Comparison of ENCODE assay signal across 10 mouse cellular contexts in genomic region chr17:13764911-13765310, GRCm38 (mm10). TPM values are rescaled to one million over a fixed set of nuclear protein-coding genes. Genes with fewer than 3 reads are reported as not detected.
DNase-seq lines count a peak whose midpoint lies in the region; TF ChIP-seq lines count a peak whose summit lies in the region.
"Not testable (repeated sequence)": the region's sequence is repeated elsewhere in the genome, so short reads cannot be mapped to it uniquely, and the experiment has no call there.
"Had no signal": no experiment of that assay in that cellular context is flagged by ENCODE, and none has a peak within 500 bp of the region (broad histone marks: within the 10 kb centered on the region; RNA-seq: fewer than 3 reads in every experiment).

No protein-coding gene starts in this region.

- not testable (repeated sequence) for H3K36me3 ChIP-seq in kidney, adult 2 months (ENCODE audit: control insufficient read depth, insufficient read depth, low read length)

- H3K4me3 ChIP-seq in kidney, adult 2 months (ENCODE audit: insufficient read depth, low read depth, low read length) = not testable (repeated sequence)

- H3K27ac ChIP-seq in kidney, adult 2 months (ENCODE audit: insufficient read depth, low read depth, low read length) = not testable (repeated sequence)

- intact Hi-C loops in left cerebral cortex, postnatal 4 days (cut with DNase I) = loop anchor here (2.0 kb wide), 1 partner anchor 284 kb away; no protein-coding TSS in a partner anchor

- not testable (repeated sequence) for TF ChIP-seq CTCF in brain, embryonic 14.5 days (IDR thresholded peaks at IDR 0.05; ENCODE audit: borderline replicate concordance, extremely low read depth, insufficient read depth, insufficient read length); kidney, adult 2 months (conservative IDR thresholded peaks at IDR 0.05; ENCODE audit: insufficient read depth, insufficient read length, low read depth, low read length)

- DNase-seq in brain, embryonic 14.5 days (ENCODE audit: low read depth) = peak; percentile 70
- DNase-seq in cerebellum, postnatal 14 days = peak; percentile 35 to 44
- DNase-seq in gastrocnemius, adult 18-20 months (ENCODE audit: low spot score) = peak; percentile 56
- peak; percentile 86 for DNase-seq in heart, adult 11 months
- DNase-seq in kidney, adult 2 months = peak; percentile 51
- DNase-seq in left cerebral cortex, postnatal 4 days = peak; percentile 65

- WGBS in kidney, adult 2 months = 33% methylated on average over 2 of the region's 2 CpGs

- H3K4me1 ChIP-seq in kidney, adult 2 months (ENCODE audit: control insufficient read depth, insufficient read depth, low read length) = peaks cover 12% of the 10 kb centered on the region

- H3K27me3 ChIP-seq in kidney, adult 2 months (replicated peaks; ENCODE audit: control insufficient read depth, insufficient read depth, low read length) = not testable (repeated sequence)

- TF ChIP-seq POLR2A in brain, embryonic 14.5 days (IDR thresholded peaks at IDR 0.05; ENCODE audit: borderline replicate concordance, extremely low read depth, insufficient read depth, insufficient read length, poor library complexity, severe bottlenecking); kidney, adult 2 months (IDR thresholded peaks at IDR 0.05; ENCODE audit: low read depth, low read length): not testable (repeated sequence)

RNA-seq across cellular contexts. Expression of gene Tcte2, which starts 3.3 kb away (rescaled TPM):
- polyA plus RNA-seq in brain, embryonic 14.5 days (2012; rRNA removed) = 15.3 and 18.4 TPM in 2 replicates
- total RNA-seq in gastrocnemius, adult 18-20 months (2021) = 1 to 10 TPM; 1.5 to 1.8 TPM
- 4.3 and 5.1 TPM in 2 replicates for polyA plus RNA-seq in kidney, adult 2 months (2012; rRNA removed)
- total RNA-seq in left cerebral cortex, postnatal 4 days (2021) = 10 to 100 TPM; 24.6 to 30.6 TPM
- total RNA-seq: common myeloid progenitor, adult 5-6 weeks; MEL had no signal
- polyA plus RNA-seq: activated CD4-positive, CD25-positive, alpha-beta regulatory T cell, adult 4 months; erythroblast, embryonic 14.5 days had no signal

RNA-seq across cellular contexts. Expression of gene Afdn, which starts 4.6 kb away (rescaled TPM):
- 103 and 138 TPM in 2 replicates for polyA plus RNA-seq in brain, embryonic 14.5 days (2012; rRNA removed)
- 10 to 100 TPM; 18.3 to 30.2 TPM for total RNA-seq in gastrocnemius, adult 18-20 months (2021)
- 35.1 and 42.3 TPM in 2 replicates for polyA plus RNA-seq in kidney, adult 2 months (2012; rRNA removed)
- total RNA-seq in left cerebral cortex, postnatal 4 days (2021) = 100 to 1,000 TPM; 182 to 185 TPM
- polyA plus RNA-seq: erythroblast, embryonic 14.5 days had no signal

Comparison
In these comparisons a context has a peak if more than half of its experiments do, and no peak if none do; other contexts are left out.
1. RNA of gene Tcte2, which starts 3.3 kb away (total RNA-seq): 24.6 to 30.6 TPM in left cerebral cortex, postnatal 4 days; 1.5 to 1.8 TPM in gastrocnemius, adult 18-20 months; every median in the first group is over 4 times any median in the second.
2. RNA of gene Afdn, which starts 4.6 kb away (total RNA-seq): 182 to 185 TPM in left cerebral cortex, postnatal 4 days; 18.3 to 30.2 TPM in gastrocnemius, adult 18-20 months; every median in the first group is over 4 times any median in the second.
3. Peak in every context shown above with its lines, with median percentiles within 50 percentile points of each other: DNase-seq.